Mouse (Mus musculus): Measurements from ENCODE around the gene Lrmda.

DNA sequence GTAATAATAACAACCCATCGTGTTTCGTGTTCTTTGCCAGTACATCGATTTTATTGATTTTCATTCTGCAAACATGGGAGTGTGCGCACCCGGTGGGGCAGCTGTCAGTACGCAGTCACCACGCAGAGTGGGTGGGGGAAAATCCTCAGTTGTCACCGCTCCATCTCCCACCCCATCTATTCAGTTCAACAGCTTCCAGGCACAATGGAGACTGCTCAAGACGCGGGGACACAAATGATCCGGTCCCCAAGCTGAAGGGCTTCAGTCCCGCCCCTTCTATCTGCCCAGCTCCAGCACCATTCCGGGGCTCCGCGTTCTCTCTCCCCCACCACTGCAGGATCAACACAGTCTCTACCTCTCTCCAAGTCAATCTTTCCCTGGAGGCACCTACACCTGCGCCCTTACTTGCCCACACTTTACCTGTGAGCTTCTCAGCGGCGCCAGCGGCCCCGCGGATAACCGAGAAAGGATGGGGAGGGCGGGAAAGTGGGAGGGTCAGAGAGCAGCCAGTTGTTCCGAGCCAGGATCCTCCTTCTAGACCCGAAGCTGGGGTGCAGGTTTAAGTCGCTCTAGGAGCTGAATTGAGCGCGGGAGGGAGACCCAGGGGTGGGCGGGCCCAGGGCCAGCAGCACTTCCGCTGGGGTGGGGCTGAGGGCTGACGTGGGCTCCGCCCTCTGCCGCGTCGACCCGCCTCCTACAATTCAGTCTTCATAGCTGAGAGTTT, 24.3 kb upstream of the Lrmda start:
- TF ChIP-seq CTCF (conservative IDR thresholded peaks at IDR 0.05; ENCODE audit: low read length): no peak
- no peak for TF ChIP-seq NANOG (IDR thresholded peaks at IDR 0.05; ENCODE audit: borderline replicate concordance, low read length)
